Mouse (Mus musculus): ENCODE measurements around the gene Rusc2. TPM values are rescaled to one million over a fixed set of nuclear protein-coding genes. Genes with fewer than 3 reads are reported as not detected.

The Rusc2 gene
- polyA plus RNA-seq, 1 experiment, result 1.2 TPM

- no peak for TF ChIP-seq GATA1 (IDR thresholded peaks at IDR 0.05; ENCODE audit: low read length)
These were observed 37.3 kb downstream of the Rusc2 start for GRCm38 (mm10) chr4:43418973-43419656.

- TF ChIP-seq GATA1 (IDR thresholded peaks at IDR 0.05; ENCODE audit: low read length), result no peak
These were observed 38.1 kb downstream of the Rusc2 start for GRCm38 (mm10) chr4:43419801-43420281.

- TF ChIP-seq GATA1 (IDR thresholded peaks at IDR 0.05; ENCODE audit: low read length), result no peak
These were observed 38.5 kb downstream of the Rusc2 start for GRCm38 (mm10) chr4:43420305-43420704.

- TF ChIP-seq GATA1 (IDR thresholded peaks at IDR 0.05; ENCODE audit: low read length), result no peak
These were observed 40.0 kb downstream of the Rusc2 start for GRCm38 (mm10) chr4:43421632-43422240.

GRCm38 (mm10) chr4:43423267-43423934 lies 41.6 kb downstream of the Rusc2 start:
- no peak for TF ChIP-seq GATA1 (IDR thresholded peaks at IDR 0.05; ENCODE audit: low read length)

- no peak for TF ChIP-seq GATA1 (IDR thresholded peaks at IDR 0.05; ENCODE audit: low read length)
These were observed 42.3 kb downstream of the Rusc2 start for GRCm38 (mm10) chr4:43424072-43424471.

GRCm38 (mm10) chr4:43425197-43425596 lies 43.4 kb downstream of the Rusc2 start:
- TF ChIP-seq GATA1 (IDR thresholded peaks at IDR 0.05; ENCODE audit: low read length), result no peak

- no peak for TF ChIP-seq GATA1 (IDR thresholded peaks at IDR 0.05; ENCODE audit: low read length)
These were observed 44.0 kb downstream of the Rusc2 start for GRCm38 (mm10) chr4:43425648-43426380.

- no peak for TF ChIP-seq GATA1 (IDR thresholded peaks at IDR 0.05; ENCODE audit: low read length)
These were observed 44.7 kb downstream of the Rusc2 start for GRCm38 (mm10) chr4:43426487-43426886.

GRCm38 (mm10) chr4:43427501-43428179 lies 45.9 kb downstream of the Rusc2 start:
- TF ChIP-seq GATA1 (IDR thresholded peaks at IDR 0.05; ENCODE audit: low read length), result no peak

GRCm38 (mm10) chr4:43428180-43428861 lies 46.5 kb downstream of the Rusc2 start:
- no peak for TF ChIP-seq GATA1 (IDR thresholded peaks at IDR 0.05; ENCODE audit: low read length)

- no peak for TF ChIP-seq GATA1 (IDR thresholded peaks at IDR 0.05; ENCODE audit: low read length)
These were observed 47.2 kb downstream of the Rusc2 start, which contains the start of gene Fam166b for GRCm38 (mm10) chr4:43428946-43429345. Gene Fam166b, minus strand, starts transcription at chr4:43429134.

- no peak for TF ChIP-seq GATA1 (IDR thresholded peaks at IDR 0.05; ENCODE audit: low read length)
These were observed 49.9 kb downstream of the Rusc2 start for GRCm38 (mm10) chr4:43431690-43432089.

GRCm38 (mm10) chr4:43432832-43433231 lies 51.1 kb downstream of the Rusc2 start:
- TF ChIP-seq GATA1 (IDR thresholded peaks at IDR 0.05; ENCODE audit: low read length), result no peak

- TF ChIP-seq GATA1 (IDR thresholded peaks at IDR 0.05; ENCODE audit: low read length), result no peak
These were observed 59.9 kb downstream of the Rusc2 start, which contains the start of gene Tesk1 for GRCm38 (mm10) chr4:43441639-43442038. Gene Tesk1, plus strand, starts transcription at chr4:43441939.

Measured in G1E-ER4 (cell line).